Mouse (Mus musculus) testis, adult 2 months (tissue): Measurements from ENCODE around the gene Fam71e2.

Source experiments
- CTCF ChIP-seq: fragments of 200-500 bp; IDR thresholded peaks from 2 replicates; pipeline ENCODE4 v1.5.1; 2012; ENCODE audit warnings: low read depth, mild to moderate bottlenecking, inconsistent platforms, low read length, moderate library complexity; ENCODE audit not compliant: control insufficient read depth, insufficient read depth, insufficient replicate concordance
- POLR2A ChIP-seq: fragments of 200-500 bp; IDR thresholded peaks from 2 replicates; pipeline ENCODE4 v1.6.1; 2012; ENCODE audit warnings: low read depth, mild to moderate bottlenecking, inconsistent platforms, low read length, moderate library complexity; ENCODE audit not compliant: control insufficient read depth

DNA sequence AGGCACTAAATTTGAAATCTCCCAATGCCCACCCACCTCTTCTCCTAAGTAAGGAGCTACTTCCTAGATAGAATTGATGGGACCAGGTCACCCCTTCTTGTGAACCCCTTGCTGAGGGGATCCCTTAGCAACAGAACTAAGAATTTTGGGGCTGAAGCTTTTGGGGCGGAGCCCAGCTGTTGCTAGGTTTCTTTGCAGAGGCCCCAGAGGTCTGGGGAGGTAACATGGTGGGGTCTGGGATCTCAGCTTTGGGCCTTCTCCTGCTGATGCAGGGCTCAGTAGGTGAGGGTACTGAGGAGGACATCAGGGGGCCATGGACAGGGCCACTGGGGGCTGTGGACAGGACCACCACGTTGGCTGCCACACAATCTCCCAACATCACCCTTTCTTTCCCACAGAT, 11.7 kb upstream of the Fam71e2 start, which contains the start of the genes Il11 and Tmem190:
- TF ChIP-seq CTCF (no peak), POLR2A (no peak)
